Mouse (Mus musculus): Measurements from ENCODE around the gene Rexo5. TPM values are rescaled to one million over a fixed set of nuclear protein-coding genes. Genes with fewer than 3 reads are reported as not detected.

Gene Rexo5
- polyA plus RNA-seq, 1 experiment: 3.5 TPM

DNA sequence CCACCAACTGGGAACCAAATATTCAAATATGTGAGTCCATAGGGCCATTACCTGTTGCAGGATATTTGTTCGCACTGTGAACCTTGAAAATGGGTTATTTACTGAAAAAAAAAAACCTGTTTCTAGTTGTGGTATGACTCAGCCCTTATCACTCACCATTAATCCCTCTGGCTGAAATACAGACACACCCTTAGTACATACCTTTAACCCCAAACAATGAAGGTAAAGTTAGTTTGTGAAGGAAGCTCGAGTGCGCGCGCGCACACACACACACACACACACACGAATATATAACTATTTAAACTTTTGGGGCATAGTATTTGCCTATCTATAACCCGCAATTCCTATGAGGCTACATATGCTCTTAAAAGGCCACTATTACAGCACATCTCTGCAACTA, 23.9 kb upstream of the Rexo5 start:
- Histone ChIP-seq H3K4me3 (ENCODE audit: insufficient read depth, low read length) (no peak overlapping the region), H3K4me1 (ENCODE audit: control insufficient read depth, insufficient read depth, low read length) (no peaks in the 10 kb centered on the region), H3K27ac (ENCODE audit: insufficient read depth, low read length) (no peak overlapping the region)
- TF ChIP-seq CTCF (IDR thresholded peaks at IDR 0.05; ENCODE audit: extremely low read depth, insufficient read depth, low read length): no peak
- no peak for TF ChIP-seq POLR2A (IDR thresholded peaks at IDR 0.05; ENCODE audit: extremely low read depth, insufficient read depth, low read length)

DNA sequence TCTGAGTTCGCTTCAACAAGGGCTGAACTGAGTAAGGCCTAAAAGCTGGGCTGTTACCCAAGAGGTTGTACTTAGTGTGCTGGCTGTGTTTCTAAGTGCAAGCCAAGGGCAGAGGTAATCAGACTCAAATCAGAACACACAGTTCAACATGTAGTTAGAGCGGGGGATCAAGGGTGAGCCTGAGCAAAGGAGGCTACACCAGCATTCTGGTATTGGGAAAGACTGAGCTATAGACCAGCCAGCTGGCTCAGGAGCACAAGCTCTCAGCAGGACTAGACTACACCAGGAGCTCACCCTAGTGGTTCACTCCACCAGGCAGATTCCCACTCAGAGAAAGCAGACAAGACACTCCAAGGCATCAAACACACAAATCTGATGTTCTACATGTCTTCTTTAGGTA, 10.4 kb upstream of the Rexo5 start:
- no peak for TF ChIP-seq CTCF (IDR thresholded peaks at IDR 0.05; ENCODE audit: extremely low read depth, insufficient read depth, low read length)
- no peak for TF ChIP-seq POLR2A (IDR thresholded peaks at IDR 0.05; ENCODE audit: extremely low read depth, insufficient read depth, low read length)
- Histone ChIP-seq H3K27ac (ENCODE audit: insufficient read depth, low read length) (no peak overlapping the region), H3K4me3 (ENCODE audit: insufficient read depth, low read length) (no peak overlapping the region), H3K4me1 (ENCODE audit: control insufficient read depth, insufficient read depth, low read length) (no peaks in the 10 kb centered on the region)

DNA sequence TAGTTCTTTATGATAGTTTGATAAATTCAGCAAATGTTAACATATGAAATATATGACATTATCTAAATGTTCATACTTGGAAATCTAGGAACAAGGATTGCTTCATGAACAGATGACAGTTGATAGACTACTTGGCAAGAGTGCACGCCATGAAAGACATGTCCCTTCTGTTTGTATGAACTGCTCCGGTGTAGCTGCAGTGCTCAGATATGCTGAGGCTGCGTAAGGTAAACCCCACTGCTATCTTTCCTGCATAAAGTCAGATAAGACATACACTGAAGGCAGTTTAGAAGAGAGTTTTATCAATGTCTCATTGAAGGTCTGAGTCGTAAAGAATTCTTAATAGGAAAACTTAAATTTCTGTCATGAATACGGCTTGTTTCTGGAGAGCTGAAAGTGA, 8.9 kb upstream of the Rexo5 start:
- no peak for TF ChIP-seq POLR2A (IDR thresholded peaks at IDR 0.05; ENCODE audit: extremely low read depth, insufficient read depth, low read length)
- TF ChIP-seq CTCF (IDR thresholded peaks at IDR 0.05; ENCODE audit: extremely low read depth, insufficient read depth, low read length): no peak
- H3K4me1 ChIP-seq (ENCODE audit: control insufficient read depth, insufficient read depth, low read length): no peaks in the 10 kb centered on the region
- H3K4me3 ChIP-seq (ENCODE audit: insufficient read depth, low read length): no peak overlapping the region
- H3K27ac ChIP-seq (ENCODE audit: insufficient read depth, low read length): no peak overlapping the region

DNA sequence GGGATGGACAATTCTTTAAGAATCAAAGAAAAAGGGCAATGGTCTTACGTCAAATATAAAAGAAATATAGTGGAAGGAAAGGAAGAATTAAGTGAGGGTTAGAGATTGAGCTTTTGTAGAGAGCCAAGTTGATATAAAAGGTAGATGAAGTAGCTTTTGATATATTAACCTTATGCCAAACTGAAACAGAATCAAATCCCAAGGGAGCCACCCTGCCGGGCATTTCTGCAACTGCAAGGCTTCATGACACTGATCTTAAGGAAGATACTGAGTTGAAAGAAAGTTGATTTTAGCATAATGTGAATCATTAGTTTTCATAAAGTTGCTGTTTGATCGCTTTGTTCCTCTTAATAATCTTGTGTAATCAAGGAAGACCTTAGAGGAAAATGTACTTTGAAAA, 4.8 kb upstream of the Rexo5 start:
- no peak overlapping the region for H3K4me3 ChIP-seq (ENCODE audit: insufficient read depth, low read length)
- TF ChIP-seq CTCF (IDR thresholded peaks at IDR 0.05; ENCODE audit: extremely low read depth, insufficient read depth, low read length): no peak
- no peak for TF ChIP-seq POLR2A (IDR thresholded peaks at IDR 0.05; ENCODE audit: extremely low read depth, insufficient read depth, low read length)
- H3K4me1 ChIP-seq (ENCODE audit: control insufficient read depth, insufficient read depth, low read length): no peaks in the 10 kb centered on the region
- no peak overlapping the region for H3K27ac ChIP-seq (ENCODE audit: insufficient read depth, low read length)

DNA sequence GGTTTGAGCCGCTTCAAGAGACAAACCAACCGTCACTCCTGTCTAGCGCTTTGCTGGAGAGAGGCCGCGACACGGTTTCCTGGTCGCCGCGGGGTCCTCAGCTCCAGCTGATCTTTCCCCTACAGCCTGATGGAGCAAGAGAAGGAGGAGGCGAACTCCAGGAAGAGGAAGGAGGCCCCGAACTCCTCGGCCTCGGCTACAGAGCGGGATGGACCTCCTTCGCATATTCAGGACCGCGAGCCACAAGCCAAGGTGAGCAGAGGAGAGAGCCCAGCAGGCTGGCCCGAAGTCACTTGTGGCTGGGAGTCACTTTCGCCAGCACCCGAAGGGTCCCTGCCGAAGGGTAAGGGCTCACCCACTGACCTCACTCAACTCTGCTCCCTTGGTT, 439 bp downstream of the Rexo5 start:
- TF ChIP-seq CTCF (IDR thresholded peaks at IDR 0.05; ENCODE audit: extremely low read depth, insufficient read depth, low read length): no peak
- TF ChIP-seq POLR2A (IDR thresholded peaks at IDR 0.05; ENCODE audit: extremely low read depth, insufficient read depth, low read length): no peak
- Histone ChIP-seq H3K4me1 (ENCODE audit: control insufficient read depth, insufficient read depth, low read length) (no peaks in the 10 kb centered on the region), H3K27ac (ENCODE audit: insufficient read depth, low read length) (no peak overlapping the region), H3K4me3 (ENCODE audit: insufficient read depth, low read length) (peak overlapping the region; percentile 96)

DNA sequence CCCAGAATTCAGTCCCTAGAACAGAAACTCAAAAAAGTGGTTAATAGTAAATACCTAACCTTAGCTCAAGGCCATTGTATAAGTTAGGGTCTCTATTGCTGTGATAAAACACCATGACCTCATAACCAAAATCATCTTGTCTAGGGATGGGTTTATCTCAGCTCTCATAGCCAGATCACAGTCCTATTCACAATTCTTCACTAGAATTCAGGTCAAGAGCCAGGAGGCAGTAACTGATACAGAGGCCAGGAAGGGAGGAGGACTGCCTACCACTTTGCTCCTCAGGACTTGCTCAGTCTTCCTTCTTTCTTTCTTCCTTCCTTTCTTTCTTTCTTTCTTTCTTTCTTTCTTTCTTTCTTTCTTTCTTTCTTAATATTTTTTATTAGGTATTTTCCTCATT, 1.5 kb downstream of the Rexo5 start:
- Histone ChIP-seq H3K4me3 (ENCODE audit: insufficient read depth, low read length) (no peak overlapping the region), H3K4me1 (ENCODE audit: control insufficient read depth, insufficient read depth, low read length) (no peaks in the 10 kb centered on the region)
- no peak for TF ChIP-seq CTCF (IDR thresholded peaks at IDR 0.05; ENCODE audit: extremely low read depth, insufficient read depth, low read length)
- TF ChIP-seq POLR2A (IDR thresholded peaks at IDR 0.05; ENCODE audit: extremely low read depth, insufficient read depth, low read length): no peak

DNA sequence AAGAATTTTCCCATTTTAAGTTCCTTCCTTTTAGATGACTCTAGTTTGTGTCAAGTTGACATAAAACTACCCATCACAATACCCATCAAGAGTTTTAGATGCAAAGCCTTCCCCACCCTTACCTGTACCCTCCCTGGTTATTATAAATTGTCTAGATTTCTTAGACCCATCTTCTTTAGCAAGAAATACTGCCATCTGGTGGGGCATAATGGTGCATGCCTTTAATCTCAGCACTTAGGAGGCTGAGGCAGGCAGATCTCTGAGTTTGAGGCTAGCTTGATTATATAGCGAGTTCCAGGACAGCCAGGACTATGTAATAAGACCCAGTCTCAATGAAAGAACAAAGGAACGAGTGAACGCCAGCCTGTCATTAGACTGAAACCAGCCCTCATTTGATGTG, 6.7 kb downstream of the Rexo5 start:
- H3K4me1 ChIP-seq (ENCODE audit: control insufficient read depth, insufficient read depth, low read length): no peaks in the 10 kb centered on the region
- TF ChIP-seq POLR2A (IDR thresholded peaks at IDR 0.05; ENCODE audit: extremely low read depth, insufficient read depth, low read length): no peak
- TF ChIP-seq CTCF (IDR thresholded peaks at IDR 0.05; ENCODE audit: extremely low read depth, insufficient read depth, low read length): no peak
- H3K27ac ChIP-seq (ENCODE audit: insufficient read depth, low read length): no peak overlapping the region
- H3K4me3 ChIP-seq (ENCODE audit: insufficient read depth, low read length): no peak overlapping the region

More for the DNA sequence above, 1.5 kb downstream of the Rexo5 start:
- no peak overlapping the region for H3K27ac ChIP-seq (ENCODE audit: insufficient read depth, low read length)

DNA sequence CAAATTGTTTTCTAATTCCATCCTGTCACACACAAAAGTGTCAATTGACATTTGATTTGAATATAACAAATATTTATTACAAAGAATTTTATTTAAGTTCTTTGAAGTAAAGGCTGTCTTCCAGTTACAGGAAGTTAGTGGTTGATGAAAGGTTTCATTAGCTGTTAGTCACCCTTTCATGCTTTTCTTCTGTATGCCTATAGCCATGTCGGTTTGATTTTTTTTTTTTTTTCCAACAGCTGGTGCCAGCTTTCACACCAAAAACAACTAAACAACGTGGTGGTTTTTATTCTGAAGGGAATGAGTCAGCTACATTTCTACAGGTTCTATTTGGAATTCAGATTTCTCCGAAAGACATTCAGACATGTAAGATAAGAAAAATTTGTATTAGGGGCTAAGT, 7.2 kb downstream of the Rexo5 start:
- no peak overlapping the region for H3K27ac ChIP-seq (ENCODE audit: insufficient read depth, low read length)
- H3K4me3 ChIP-seq (ENCODE audit: insufficient read depth, low read length): no peak overlapping the region
- H3K4me1 ChIP-seq (ENCODE audit: control insufficient read depth, insufficient read depth, low read length): no peaks in the 10 kb centered on the region
- TF ChIP-seq POLR2A (IDR thresholded peaks at IDR 0.05; ENCODE audit: extremely low read depth, insufficient read depth, low read length) (no peak), CTCF (IDR thresholded peaks at IDR 0.05; ENCODE audit: extremely low read depth, insufficient read depth, low read length) (no peak)

DNA sequence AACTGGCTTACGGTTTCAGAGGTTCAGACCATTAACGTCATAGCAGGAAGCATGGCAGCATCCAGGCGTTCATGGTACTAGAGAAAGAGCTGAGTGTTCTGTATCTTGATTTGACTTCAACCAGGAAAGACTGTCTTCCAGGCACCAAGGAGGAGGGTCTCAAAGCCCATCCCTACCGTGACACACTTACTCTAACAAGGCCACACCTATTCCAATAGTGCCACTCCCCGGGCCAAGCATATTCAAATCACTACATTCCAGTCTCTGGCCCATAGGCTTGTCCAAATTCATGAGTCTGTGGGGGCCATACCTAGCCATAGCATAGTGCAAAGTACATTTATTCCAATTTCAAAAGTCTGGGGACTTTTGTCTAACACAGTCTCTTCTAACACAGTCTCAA, 13.6 kb downstream of the Rexo5 start:
- Histone ChIP-seq H3K4me3 (ENCODE audit: insufficient read depth, low read length) (no peak overlapping the region), H3K4me1 (ENCODE audit: control insufficient read depth, insufficient read depth, low read length) (no peaks in the 10 kb centered on the region), H3K27ac (ENCODE audit: insufficient read depth, low read length) (no peak overlapping the region)
- TF ChIP-seq CTCF (IDR thresholded peaks at IDR 0.05; ENCODE audit: extremely low read depth, insufficient read depth, low read length): no peak
- TF ChIP-seq POLR2A (IDR thresholded peaks at IDR 0.05; ENCODE audit: extremely low read depth, insufficient read depth, low read length): no peak

DNA sequence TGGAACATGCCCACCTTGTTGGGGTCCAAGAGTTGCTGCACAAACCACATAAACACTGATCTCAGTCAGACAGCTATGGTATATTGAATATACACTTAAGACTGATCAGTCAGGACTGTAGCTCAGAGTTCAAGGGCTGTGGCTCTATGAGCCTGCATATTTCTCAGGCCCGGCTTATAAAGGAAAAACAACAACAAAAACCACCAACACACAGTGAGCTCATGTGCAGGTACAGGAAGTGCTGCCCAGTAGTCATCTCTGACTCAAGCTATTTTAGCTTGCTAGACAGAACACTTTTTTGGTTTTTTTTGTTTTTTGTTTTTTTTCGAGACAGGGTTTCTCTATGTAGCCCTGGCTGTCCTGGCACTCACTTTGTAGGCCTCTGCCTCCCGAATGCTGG, 14.9 kb downstream of the Rexo5 start:
- no peak overlapping the region for H3K4me3 ChIP-seq (ENCODE audit: insufficient read depth, low read length)
- no peak overlapping the region for H3K27ac ChIP-seq (ENCODE audit: insufficient read depth, low read length)
- TF ChIP-seq POLR2A (IDR thresholded peaks at IDR 0.05; ENCODE audit: extremely low read depth, insufficient read depth, low read length) (no peak), CTCF (IDR thresholded peaks at IDR 0.05; ENCODE audit: extremely low read depth, insufficient read depth, low read length) (no peak)
- no peaks in the 10 kb centered on the region for H3K4me1 ChIP-seq (ENCODE audit: control insufficient read depth, insufficient read depth, low read length)

DNA sequence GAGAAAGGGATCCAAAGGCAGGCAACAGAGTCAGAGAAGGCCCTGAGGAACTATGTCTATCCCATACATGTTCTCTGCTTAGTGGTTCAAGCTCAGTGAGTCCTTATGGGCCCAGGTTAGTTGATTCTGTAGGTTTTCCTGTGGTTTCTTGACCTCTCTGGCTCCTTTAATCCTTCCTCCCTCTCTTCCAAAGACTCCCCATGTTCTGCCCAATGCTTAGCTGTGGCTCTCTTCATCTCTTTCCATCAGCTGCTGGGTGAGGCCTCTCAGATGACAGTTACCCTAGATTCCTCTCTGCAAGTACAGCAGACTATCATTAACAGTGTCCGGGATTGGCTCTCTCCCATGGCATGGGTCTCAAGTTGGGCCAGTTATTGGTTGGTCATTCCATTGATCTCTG, 41.6 kb downstream of the Rexo5 start:
- TF ChIP-seq POLR2A (IDR thresholded peaks at IDR 0.05; ENCODE audit: extremely low read depth, insufficient read depth, low read length) (no peak), CTCF (IDR thresholded peaks at IDR 0.05; ENCODE audit: extremely low read depth, insufficient read depth, low read length) (no peak)
- Histone ChIP-seq H3K27ac (ENCODE audit: insufficient read depth, low read length) (no peak overlapping the region), H3K4me1 (ENCODE audit: control insufficient read depth, insufficient read depth, low read length) (no peaks in the 10 kb centered on the region), H3K4me3 (ENCODE audit: insufficient read depth, low read length) (no peak overlapping the region)

All from cortical plate, adult 2 months (tissue).